Mouse (Mus musculus): Measurements from ENCODE around the gene Micall2. TPM values are rescaled to one million over a fixed set of nuclear protein-coding genes. Genes with fewer than 3 reads are reported as not detected.
"Not testable (repeated sequence)": the region's sequence is repeated elsewhere in the genome, so short reads cannot be mapped to it uniquely, and the experiment has no call there.

The Micall2 gene
- polyA plus RNA-seq, 1 experiment from 2014 or later, result 14.7 TPM

GRCm38 (mm10) chr5:139754753-139755152 is 18.6 kb upstream of the Micall2 start:
- H3K9me3 ChIP-seq (replicated peaks; ENCODE audit: control insufficient read depth, low read length, poor library complexity, severe bottlenecking), result no peaks in the 10 kb centered on the region
- ATAC-seq, result no peak
- H3K4me2 ChIP-seq (ENCODE audit: low read length), result no peak overlapping the region
- no peak overlapping the region for H3K27ac ChIP-seq (ENCODE audit: low read length)
- H3K27me3 ChIP-seq (ENCODE audit: control insufficient read depth, insufficient read depth, low read depth, low read length), result no peaks in the 10 kb centered on the region
- 31% methylated on average over 12 of the region's 12 CpGs for WGBS
- no peak overlapping the region for H3K4me3 ChIP-seq (ENCODE audit: low read depth, low read length)
- H3K36me3 ChIP-seq (ENCODE audit: control insufficient read depth, insufficient read depth, low read length), result peaks cover 63% of the 10 kb centered on the region
- no peak overlapping the region for H3K9ac ChIP-seq (ENCODE audit: low read depth, low read length)
- no peaks in the 10 kb centered on the region for H3K4me1 ChIP-seq (ENCODE audit: control insufficient read depth, insufficient read depth, low read length)

DNA sequence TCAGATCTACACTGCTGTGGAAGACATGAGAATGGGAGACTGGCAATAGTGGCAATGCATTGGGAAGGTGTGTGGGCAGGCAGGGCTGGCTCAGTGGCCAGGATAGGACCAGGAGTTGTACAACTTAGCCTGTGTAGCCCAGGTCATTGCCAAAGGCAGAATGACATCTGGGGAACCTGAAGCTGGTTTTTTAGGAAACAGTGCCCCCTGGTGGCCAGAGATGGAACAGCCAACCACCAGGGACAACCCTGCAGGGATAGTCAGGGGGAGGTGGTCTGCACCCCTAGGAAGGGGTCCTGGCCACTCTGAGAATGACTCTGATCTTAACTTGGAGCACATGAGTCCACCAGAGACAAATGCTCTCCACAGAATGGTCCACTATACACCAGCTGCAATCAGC is 14.4 kb upstream of the Micall2 start:
- Histone ChIP-seq H3K4me1 (ENCODE audit: control insufficient read depth, insufficient read depth, low read length) (no peaks in the 10 kb centered on the region), H3K27me3 (ENCODE audit: control insufficient read depth, insufficient read depth, low read depth, low read length) (no peaks in the 10 kb centered on the region), H3K9me3 (replicated peaks; ENCODE audit: control insufficient read depth, low read length, poor library complexity, severe bottlenecking) (no peaks in the 10 kb centered on the region), H3K4me2 (ENCODE audit: low read length) (no peak overlapping the region), H3K36me3 (ENCODE audit: control insufficient read depth, insufficient read depth, low read length) (peaks cover 28% of the 10 kb centered on the region), H3K27ac (ENCODE audit: low read length) (no peak overlapping the region), H3K4me3 (ENCODE audit: low read depth, low read length) (no peak overlapping the region), H3K9ac (ENCODE audit: low read depth, low read length) (no peak overlapping the region)
- 0 out of 2 replicates have a peak, but pooled peaks have one; percentile 23 for ATAC-seq

- no peak for ATAC-seq
- no peak overlapping the region for H3K4me3 ChIP-seq (ENCODE audit: low read depth, low read length)
- 87% methylated on average over 16 of the region's 16 CpGs for WGBS
Measured at GRCm38 (mm10) chr5:139749413-139750125, 13.4 kb upstream of the Micall2 start.

GRCm38 (mm10) chr5:139745771-139746170 is 9.6 kb upstream of the Micall2 start:
- Histone ChIP-seq H3K4me3 (ENCODE audit: low read depth, low read length) (no peak overlapping the region), H3K36me3 (ENCODE audit: control insufficient read depth, insufficient read depth, low read length) (no peaks in the 10 kb centered on the region), H3K27ac (ENCODE audit: low read length) (no peak overlapping the region), H3K9me3 (replicated peaks; ENCODE audit: control insufficient read depth, low read length, poor library complexity, severe bottlenecking) (no peaks in the 10 kb centered on the region), H3K4me2 (ENCODE audit: low read length) (no peak overlapping the region), H3K9ac (ENCODE audit: low read depth, low read length) (no peak overlapping the region), H3K4me1 (ENCODE audit: control insufficient read depth, insufficient read depth, low read length) (no peaks in the 10 kb centered on the region), H3K27me3 (ENCODE audit: control insufficient read depth, insufficient read depth, low read depth, low read length) (no peaks in the 10 kb centered on the region)
- 6% methylated on average over 3 of the region's 3 CpGs for WGBS
- ATAC-seq, result peak; percentile 47; the same call in 1 of the 2 replicates

More at GRCm38 (mm10) chr5:139749413-139750125, 13.4 kb upstream of the Micall2 start:
- no peak overlapping the region for H3K9ac ChIP-seq (ENCODE audit: low read depth, low read length)
- H3K4me1 ChIP-seq (ENCODE audit: control insufficient read depth, insufficient read depth, low read length), result no peaks in the 10 kb centered on the region
- H3K4me2 ChIP-seq (ENCODE audit: low read length), result no peak overlapping the region
- no peak overlapping the region for H3K27ac ChIP-seq (ENCODE audit: low read length)
- no peaks in the 10 kb centered on the region for H3K27me3 ChIP-seq (ENCODE audit: control insufficient read depth, insufficient read depth, low read depth, low read length)
- H3K36me3 ChIP-seq (ENCODE audit: control insufficient read depth, insufficient read depth, low read length), result peaks cover 22% of the 10 kb centered on the region
- no peaks in the 10 kb centered on the region for H3K9me3 ChIP-seq (replicated peaks; ENCODE audit: control insufficient read depth, low read length, poor library complexity, severe bottlenecking)

GRCm38 (mm10) chr5:139742640-139743039 is 6.5 kb upstream of the Micall2 start:
- H3K9ac ChIP-seq (ENCODE audit: low read depth, low read length); H3K27ac ChIP-seq (ENCODE audit: low read length); H3K9me3 ChIP-seq (replicated peaks; ENCODE audit: control insufficient read depth, low read length, poor library complexity, severe bottlenecking); H3K4me1 ChIP-seq (ENCODE audit: control insufficient read depth, insufficient read depth, low read length); H3K4me3 ChIP-seq (ENCODE audit: low read depth, low read length); H3K36me3 ChIP-seq (ENCODE audit: control insufficient read depth, insufficient read depth, low read length); H3K4me2 ChIP-seq (ENCODE audit: low read length); ATAC-seq; H3K27me3 ChIP-seq (ENCODE audit: control insufficient read depth, insufficient read depth, low read depth, low read length): not testable (repeated sequence)
- 54% methylated on average over 3 of the region's 3 CpGs for WGBS

GRCm38 (mm10) chr5:139738592-139739315 is 2.6 kb upstream of the Micall2 start:
- Histone ChIP-seq H3K9me3 (replicated peaks; ENCODE audit: control insufficient read depth, low read length, poor library complexity, severe bottlenecking) (no peaks in the 10 kb centered on the region), H3K4me3 (ENCODE audit: low read depth, low read length) (no peak overlapping the region), H3K9ac (ENCODE audit: low read depth, low read length) (no peak overlapping the region), H3K36me3 (ENCODE audit: control insufficient read depth, insufficient read depth, low read length) (no peaks in the 10 kb centered on the region), H3K27me3 (ENCODE audit: control insufficient read depth, insufficient read depth, low read depth, low read length) (no peaks in the 10 kb centered on the region), H3K4me1 (ENCODE audit: control insufficient read depth, insufficient read depth, low read length) (peaks cover 19% of the 10 kb centered on the region), H3K27ac (ENCODE audit: low read length) (no peak overlapping the region), H3K4me2 (ENCODE audit: low read length) (no peak overlapping the region)
- ATAC-seq, result no peak
- WGBS, result 82% methylated on average over 7 of the region's 7 CpGs

- WGBS, result 83% methylated on average over 14 of the region's 14 CpGs
- Histone ChIP-seq H3K9ac (ENCODE audit: low read depth, low read length) (no peak overlapping the region), H3K36me3 (ENCODE audit: control insufficient read depth, insufficient read depth, low read length) (no peaks in the 10 kb centered on the region), H3K27me3 (ENCODE audit: control insufficient read depth, insufficient read depth, low read depth, low read length) (no peaks in the 10 kb centered on the region), H3K4me3 (ENCODE audit: low read depth, low read length) (no peak overlapping the region), H3K9me3 (replicated peaks; ENCODE audit: control insufficient read depth, low read length, poor library complexity, severe bottlenecking) (no peaks in the 10 kb centered on the region), H3K27ac (ENCODE audit: low read length) (no peak overlapping the region), H3K4me1 (ENCODE audit: control insufficient read depth, insufficient read depth, low read length) (peaks cover 21% of the 10 kb centered on the region), H3K4me2 (ENCODE audit: low read length) (no peak overlapping the region)
- no peak for ATAC-seq
Measured at GRCm38 (mm10) chr5:139737841-139738591, 1.9 kb upstream of the Micall2 start.

- H3K27ac ChIP-seq (ENCODE audit: low read length), result peak overlapping the region; percentile 41; the same call in 1 of the 2 replicates
Measured at GRCm38 (mm10) chr5:139736504-139736940, 386 bp upstream of the Micall2 start.

More at GRCm38 (mm10) chr5:139736504-139736940, 386 bp upstream of the Micall2 start:
- 11% methylated on average over 10 of the region's 10 CpGs for whole genome bisulfite sequencing
- H3K36me3 ChIP-seq (ENCODE audit: control insufficient read depth, insufficient read depth, low read length), result no peaks in the 10 kb centered on the region
- peak overlapping the region; percentile 16; the same call in 1 of the 2 replicates for H3K9ac ChIP-seq (ENCODE audit: low read depth, low read length)
- H3K27me3 ChIP-seq (ENCODE audit: control insufficient read depth, insufficient read depth, low read depth, low read length), result no peaks in the 10 kb centered on the region
- peaks cover 21% of the 10 kb centered on the region for H3K4me1 ChIP-seq (ENCODE audit: control insufficient read depth, insufficient read depth, low read length)
- peak overlapping the region; percentile 77 for H3K4me2 ChIP-seq (ENCODE audit: low read length)
- ATAC-seq, result peak; percentile 59; the same call in 1 of the 2 replicates
- H3K9me3 ChIP-seq (replicated peaks; ENCODE audit: control insufficient read depth, low read length, poor library complexity, severe bottlenecking), result no peaks in the 10 kb centered on the region
- H3K4me3 ChIP-seq (ENCODE audit: low read depth, low read length), result peak overlapping the region; percentile 63
